Mouse (Mus musculus) 3134 (cell line): ENCODE measurements around the gene Slc4a2.
"Not testable (repeated sequence)": the region's sequence is repeated elsewhere in the genome, so short reads cannot be mapped to it uniquely, and the experiment has no call there.

ENCODE experiments used
- DNase-seq: peaks from one replicate; pipeline ENCODE4 v3.0.0-alpha.2; 2011; ENCODE audit warnings: low spot score; ENCODE audit not compliant: insufficient read length; ENCODE audit errors: extremely low read depth

Gene Slc4a2

DNA sequence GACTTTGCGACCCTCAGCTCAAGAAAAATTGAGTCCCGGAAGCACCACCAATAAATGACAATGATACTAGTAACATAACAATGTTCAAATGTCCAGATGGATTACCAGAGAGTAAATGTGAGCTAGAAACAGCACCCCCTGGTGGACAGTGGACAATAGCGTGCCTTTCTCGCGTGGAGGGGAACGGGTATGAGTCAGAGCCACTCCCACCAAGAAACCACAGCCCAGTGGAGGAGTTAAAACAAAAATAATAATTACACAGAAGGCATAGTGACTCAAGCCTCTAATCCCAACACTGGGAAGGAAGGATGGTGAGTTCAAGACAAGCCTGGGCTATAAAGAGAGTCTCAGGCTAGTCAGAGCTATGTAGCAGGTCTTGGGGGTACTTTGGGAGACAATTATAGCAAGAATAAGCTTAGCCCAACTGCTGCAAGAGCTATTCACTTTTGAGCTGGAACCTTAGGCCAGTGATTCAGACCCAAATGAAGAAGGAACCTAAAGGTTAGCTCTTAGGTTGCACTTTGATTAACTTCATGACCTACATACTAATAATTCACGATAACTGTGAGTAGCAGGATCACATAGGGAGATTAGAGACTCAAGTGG, 30.1 kb upstream of the Slc4a2 start, which contains the start of gene Abcb8:
Gene Abcb8 (plus strand): TSS at position 272 of the 606 bp plus-strand sequence.
- DNase-seq: peak; percentile 80

DNA sequence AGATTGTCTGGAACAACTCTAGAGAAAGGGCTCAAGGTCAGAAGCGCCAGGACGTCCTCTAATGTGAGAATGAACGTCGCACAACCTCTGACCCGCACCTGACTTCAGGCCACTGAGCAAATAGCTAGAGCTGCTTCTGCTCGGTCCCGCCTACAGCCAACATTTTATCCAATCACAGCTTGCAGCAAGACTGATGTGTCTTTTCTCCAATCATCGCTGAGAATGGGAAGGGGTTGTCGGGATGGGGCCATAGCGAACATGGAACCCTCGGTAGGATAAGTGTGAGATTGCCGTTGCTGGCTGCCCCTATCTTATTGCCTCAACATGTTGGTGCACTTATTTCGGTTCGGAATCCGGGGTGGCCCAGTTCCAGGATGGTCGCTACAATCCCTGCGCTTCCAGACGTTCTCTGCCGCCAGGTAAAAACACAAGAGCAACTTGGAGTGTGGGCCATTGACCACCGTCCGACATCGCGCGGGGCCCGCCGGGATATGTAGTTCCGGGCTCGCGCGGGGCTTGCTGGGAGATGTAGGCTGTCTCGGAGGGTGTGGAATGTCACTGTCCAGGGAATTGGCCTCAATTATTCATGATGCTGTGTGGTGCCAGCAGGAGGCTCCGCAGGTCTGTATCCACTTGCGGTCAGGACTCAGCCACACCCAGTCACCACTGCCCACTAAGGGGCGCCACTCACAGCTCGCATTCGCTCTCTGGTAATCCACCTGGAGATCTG, 29.3 kb upstream of the Slc4a2 start:
- peak; percentile 97 for DNase-seq

DNA sequence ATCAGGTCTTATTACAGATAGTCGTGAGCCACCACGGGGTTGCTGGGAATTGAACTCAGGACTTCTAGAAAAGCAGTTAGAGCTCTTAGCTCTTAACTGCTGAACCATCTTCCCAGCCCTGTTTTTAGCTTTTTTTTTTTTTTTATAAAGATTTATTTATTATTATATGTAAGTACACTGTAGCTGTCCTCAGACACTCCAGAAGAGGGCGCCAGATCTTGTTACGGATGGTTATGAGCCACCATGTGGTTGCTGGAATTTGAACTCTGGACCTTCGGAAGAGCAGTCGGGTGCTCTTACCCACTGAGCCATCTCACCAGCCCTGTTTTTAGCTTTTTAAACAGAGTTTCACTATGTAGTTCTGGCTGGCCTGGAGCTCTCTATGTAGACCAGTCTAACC, 27.4 kb upstream of the Slc4a2 start:
- DNase-seq: not testable (repeated sequence)

DNA sequence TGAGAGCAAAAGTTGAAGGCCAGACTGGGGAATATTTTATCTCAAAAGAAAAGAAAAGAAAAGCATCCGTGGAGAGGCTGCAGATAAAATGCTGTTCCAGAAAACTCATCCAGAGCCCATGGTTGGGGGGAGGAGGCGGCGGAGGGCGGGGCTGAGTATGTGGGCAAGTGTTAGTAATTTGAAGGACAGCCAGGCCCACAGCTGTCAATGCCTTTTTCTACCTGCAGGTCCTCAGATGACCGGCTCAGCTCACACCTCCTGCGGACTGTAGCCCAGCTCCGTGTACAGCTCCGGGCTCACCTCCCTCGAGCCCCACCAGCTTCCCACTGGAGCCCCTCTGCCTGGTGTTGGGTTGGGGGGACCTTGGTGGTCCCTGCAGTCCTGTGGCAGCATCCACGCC, 24.0 kb upstream of the Slc4a2 start:
- no peak for DNase-seq

DNA sequence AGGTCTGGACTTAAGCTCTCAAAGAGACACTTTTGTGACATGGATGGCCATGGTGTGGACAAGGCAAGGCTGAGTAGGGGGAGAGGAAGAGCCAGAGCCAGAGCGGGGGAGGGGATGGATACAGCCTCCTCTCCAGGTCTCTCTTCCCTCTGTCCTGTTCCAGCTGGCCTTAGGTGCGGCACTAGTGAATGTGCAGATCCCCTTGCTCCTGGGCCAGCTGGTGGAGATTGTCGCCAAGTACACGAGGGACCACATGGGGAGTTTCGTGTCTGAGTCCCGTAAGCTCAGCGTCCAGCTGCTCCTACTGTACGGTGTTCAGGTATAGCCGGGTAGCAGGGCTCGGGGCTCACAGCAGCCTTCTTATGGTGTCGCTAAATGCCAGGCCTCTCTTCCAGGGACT, 23.3 kb upstream of the Slc4a2 start:
- DNase-seq: no peak

DNA sequence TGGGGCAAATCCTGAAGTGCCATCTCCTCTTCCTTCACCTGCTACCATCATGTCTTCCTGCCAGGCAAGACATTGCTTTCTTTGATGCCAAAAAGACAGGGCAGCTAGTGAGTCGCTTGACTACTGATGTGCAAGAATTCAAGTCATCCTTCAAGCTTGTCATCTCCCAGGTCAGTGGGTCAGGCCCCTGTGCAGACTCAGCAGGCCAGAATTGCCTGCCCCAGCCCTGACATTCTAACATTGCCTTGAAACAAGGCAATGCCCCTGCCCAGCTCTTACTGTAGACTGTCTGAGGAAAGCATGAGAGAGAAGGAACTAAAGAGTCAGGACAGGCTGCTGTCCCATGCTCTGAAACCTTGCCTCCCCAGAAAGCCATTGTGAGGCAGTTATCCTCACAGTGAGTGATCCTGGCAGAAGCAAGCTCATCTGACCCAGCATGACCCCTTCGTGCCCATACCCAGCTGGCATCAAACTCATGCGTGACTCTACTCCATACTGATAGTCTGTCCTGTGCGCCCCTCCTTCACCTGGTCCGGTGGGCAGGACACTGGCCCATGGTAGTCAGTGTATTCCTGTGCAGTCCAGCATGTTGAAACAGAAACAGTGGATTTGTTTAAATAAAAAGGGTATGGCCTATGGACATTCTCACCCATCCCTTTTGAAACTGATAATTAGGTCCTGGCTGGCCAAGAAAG, 22.6 kb upstream of the Slc4a2 start:
- no peak for DNase-seq

DNA sequence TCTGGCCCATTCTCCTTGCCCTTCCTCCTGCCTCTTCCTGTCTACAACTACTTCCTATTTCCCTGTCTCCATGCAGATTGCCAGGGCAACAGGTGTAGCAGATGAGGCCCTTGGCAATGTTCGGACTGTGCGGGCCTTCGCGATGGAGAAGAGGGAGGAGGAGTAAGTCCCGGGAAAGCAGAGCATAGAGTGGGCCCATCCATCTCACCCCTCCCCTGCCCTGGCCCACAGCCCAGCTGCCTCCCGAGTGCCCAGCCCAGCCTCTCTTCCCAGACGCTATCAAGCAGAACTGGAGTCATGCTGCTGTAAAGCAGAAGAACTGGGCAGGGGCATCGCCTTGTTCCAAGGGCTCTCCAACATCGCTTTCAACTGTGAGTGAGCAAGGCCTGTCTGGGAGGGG, 21.7 kb upstream of the Slc4a2 start:
- DNase-seq: no peak

DNA sequence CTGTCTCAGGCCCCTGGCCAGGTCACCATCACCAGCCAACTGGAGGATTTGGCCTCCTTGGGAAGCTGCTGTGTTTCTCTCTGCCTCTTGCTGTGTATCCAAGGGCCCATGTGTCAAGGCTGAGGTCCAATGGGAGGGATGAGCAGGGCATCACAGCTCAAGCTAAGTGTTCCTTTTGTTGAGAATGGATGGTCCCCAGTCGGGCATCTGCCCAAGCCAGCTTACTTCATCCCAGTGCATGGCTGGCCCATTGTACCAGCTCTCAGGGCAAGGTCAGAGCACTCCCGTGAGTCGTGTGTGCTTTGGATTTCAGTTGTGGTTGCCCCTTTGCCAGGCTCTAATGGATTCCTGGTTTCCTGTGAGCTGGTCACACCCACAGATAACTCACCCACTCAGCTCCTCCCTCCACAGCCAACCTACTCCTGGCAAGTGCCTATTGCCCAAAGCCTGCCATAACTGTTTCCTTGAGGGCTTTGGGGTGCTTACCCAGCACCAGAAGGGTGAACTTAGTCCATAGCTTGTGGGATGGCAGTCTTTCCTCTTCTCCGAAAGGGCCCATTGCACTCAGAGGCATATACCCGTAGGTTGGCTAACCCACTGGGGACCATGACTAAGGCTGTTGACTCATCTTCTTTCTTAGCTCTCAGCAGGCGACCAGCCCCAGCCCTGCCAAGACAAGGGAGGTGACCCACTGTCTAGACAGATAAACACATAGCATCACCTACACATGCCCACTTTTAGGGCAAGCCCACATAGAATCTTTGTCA, 18.9 kb upstream of the Slc4a2 start:
- DNase-seq: peak; percentile 72

DNA sequence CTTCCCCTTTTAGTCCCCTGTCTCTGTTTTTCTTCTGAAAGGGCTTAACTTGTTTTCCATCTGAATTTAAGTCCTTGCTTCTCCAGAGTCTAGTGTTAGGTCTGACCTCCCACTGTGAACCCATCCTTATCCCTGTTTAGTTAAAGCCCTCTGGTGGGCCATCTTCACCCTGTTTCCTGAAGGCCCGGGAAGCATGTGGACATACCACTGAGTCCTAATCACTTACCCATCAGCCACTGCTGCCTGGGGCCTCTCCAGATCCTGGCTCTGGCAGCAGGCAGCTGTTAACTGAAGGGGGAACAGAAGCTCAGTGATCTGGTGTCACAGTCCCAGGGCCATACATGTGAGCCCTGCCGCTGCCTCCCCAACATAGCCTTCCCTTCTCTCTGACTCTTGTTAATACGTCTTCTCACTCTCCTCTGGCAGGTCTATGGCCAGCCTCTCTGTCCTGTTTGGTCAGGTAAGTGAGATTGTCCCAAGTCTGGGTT, 18.2 kb upstream of the Slc4a2 start:
- no peak for DNase-seq

DNA sequence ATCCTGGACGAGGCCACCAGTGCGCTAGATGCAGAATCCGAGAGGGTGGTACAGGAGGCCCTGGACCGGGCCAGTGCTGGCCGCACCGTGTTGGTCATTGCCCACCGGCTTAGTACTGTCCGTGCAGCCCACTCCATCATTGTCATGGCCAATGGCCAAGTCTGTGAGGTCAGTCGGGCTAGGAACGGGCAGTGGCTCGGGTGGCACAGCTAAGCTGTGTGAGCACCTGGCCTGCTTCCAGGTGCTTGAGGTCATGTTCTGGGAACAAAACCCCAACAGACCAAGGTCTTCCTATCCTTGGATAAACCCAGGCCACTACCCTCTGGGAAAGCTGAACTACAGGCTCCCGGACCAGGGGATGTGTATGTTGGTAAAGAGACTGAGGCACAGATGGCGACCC, 15.0 kb upstream of the Slc4a2 start:
- DNase-seq: no peak

DNA sequence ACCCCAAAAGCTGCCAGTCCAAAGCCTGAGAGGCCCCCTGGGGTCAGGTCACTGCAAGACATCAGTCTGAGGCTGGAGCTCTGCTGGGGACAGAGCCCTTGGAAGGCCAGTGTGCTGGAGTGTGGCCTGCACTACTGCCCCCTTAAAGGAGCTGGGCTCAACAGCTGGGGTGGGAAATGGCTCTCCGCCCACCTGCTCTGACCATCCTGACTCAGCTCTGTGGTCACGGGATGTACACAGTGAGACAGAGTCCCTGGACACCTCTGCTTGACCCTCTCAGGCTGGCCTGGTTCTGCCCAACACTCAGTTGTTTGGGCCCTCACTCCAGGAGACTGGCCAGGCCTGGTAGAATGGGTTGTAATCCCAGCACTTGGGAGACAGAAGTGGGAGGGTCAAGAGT, 14.2 kb upstream of the Slc4a2 start:
- DNase-seq: no peak

DNA sequence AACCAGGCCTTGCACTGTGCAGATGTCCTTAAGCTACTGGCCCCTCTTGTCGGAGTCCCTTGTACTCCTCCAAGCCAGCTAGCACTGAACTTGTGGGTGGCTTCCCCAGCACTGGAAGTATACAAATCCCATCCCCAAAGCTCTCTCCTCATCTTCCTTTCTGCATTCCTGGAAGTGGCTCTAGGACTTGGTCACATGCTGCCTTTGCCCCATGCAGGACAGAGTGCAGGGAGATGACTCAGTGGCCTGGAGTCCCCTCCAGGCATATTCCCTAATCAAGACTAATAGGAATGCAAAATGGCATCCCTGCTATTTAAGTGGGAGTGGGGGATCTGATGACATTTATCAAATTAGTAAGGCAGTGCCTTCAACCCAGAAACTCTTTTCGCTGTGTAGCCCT, 11.6 kb upstream of the Slc4a2 start:
- DNase-seq: no peak

DNA sequence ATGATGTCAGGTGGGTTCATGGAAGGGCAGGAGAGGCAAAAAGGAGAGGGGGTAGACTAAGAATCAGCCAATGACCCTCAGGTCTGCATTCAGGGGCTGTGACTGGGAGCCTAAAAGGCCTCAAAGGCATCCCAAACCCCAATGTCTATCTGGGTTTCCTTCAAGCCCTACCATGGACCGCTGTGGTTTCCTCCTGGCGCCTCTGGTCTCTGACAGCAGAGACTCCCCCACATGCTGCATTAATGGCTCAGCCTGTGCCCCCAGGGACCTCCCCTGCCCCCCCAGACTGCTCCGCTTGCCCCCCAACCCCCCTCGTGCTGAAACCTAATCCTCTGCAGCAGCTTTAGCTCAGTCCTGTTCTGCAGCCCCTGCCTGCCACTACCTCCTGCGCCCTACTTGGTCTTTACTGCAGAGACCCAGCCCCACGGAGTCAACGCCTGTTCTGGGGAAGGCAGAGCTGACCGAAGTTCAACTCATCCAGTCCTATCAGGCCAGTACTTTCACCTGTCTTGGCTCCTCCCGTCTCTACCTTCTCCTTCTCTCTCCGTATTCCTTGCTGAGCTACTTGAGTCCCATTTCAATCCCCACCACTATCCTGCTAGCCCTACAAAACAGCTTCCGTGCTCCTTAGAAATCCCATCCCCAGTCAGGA, 10.5 kb upstream of the Slc4a2 start, which contains the start of gene Asic3:
Gene Asic3 (plus strand): TSS at position 351 of the 652 bp plus-strand sequence.
- DNase-seq: no peak

DNA sequence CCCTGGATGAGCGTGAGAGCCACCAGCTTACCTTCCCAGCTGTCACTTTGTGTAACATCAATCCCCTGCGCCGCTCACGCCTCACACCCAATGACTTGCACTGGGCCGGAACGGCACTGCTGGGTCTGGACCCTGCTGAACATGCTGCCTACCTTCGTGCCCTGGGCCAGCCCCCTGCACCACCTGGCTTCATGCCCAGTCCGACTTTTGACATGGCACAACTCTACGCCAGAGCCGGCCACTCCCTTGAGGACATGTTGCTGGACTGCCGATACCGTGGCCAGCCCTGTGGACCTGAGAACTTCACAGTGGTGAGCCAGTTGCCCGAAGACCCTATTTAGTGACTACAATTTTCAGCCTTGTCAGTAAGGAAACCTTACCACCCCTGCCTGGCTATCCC, 9.7 kb upstream of the Slc4a2 start:
- no peak for DNase-seq

DNA sequence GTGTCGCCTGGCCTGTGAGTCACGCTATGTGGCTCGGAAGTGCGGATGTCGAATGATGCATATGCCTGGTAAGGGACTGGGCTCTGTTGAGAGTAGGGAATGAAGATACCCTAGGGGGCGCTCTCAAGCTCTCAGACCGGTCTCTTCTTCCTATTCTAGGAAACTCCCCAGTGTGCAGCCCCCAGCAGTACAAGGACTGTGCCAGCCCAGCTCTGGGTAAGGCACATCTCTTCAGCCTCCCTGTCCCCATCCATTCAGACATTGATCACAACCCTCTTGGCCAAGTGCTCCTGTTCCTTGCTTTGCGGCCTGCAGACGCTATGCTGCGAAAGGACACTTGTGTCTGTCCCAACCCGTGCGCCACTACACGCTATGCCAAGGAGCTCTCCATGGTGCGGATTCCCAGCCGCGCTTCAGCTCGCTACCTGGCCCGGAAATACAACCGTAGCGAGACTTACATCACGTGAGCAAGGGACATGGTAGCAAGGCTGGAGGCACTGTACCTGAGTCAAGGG, 7.4 kb upstream of the Slc4a2 start:
- DNase-seq: peak; percentile 45

DNA sequence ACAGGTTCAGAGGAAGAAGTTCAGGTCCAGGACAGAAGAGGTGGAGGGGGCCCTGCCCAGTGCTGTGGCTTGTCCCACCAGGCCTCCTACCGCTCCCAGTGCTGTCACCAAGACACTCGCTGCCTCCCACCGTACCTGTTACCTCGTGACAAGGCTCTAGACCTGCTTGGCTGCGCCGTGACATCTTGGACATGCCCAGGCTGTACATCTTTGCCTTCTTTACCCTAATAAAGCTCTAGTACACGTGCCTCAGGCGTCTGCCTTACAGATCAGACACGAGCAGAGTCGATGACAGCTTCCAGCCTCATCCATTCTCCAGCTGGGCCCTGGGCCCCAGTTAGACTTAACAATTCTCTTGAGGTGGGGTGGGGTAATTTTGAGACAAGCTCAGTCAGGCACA, 6.0 kb upstream of the Slc4a2 start:
- no peak for DNase-seq

DNA sequence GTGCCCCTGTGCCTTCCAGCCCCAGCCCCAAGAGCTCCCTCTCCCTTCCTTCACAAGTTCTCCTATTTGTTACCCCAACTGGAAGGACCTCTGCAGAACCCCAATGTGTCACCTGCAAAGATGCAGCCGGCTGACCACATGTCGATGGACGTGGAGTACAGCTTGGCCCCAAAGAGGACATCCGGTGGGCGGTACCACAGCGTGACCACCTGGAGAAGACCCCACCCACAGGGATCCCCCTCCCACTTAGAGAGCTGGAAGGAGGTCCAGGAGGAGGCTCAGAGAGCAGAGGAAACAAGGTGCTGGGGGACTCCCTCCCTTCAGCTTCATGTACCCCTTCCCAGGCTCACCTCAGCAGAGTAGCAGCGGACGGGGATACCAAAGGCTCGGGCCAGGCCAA, 3.3 kb upstream of the Slc4a2 start:
- no peak for DNase-seq

DNA sequence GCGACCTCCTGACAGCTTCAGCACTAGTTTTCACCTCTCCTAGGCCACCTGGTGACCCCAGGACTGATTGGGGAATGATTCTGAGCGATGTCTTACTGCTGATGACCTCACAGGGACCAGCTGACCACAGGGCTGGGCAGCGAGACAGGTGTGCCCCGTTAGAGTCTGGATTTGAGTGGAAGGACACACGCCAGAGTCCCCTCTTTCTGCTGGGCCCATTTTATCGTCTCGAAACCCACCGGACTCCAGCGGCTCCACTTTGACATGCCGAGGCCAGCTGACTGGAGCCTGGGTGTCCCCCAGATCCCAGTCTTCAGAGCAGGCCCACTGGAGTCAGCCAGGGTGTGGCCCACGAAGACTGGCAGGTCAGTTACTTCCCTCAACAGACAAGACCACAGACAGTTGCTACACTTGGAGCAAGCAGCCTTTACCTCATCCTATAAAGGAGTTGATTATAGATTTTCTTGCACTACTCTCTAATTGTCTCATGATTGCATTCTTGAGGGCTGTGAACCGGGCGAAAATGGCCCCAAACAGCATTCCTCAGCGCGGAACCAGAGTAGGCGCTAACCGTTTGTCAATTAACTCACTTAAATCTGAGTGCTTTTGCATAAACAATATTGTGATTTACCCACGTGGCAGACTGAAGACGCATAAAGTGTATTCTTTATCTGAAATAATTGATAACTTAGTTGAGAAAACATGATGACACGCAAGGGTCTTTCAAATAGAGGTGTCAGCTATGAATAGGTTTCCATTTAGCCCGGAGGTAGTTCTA, 556 bp downstream of the Slc4a2 start:
- no peak for DNase-seq

DNA sequence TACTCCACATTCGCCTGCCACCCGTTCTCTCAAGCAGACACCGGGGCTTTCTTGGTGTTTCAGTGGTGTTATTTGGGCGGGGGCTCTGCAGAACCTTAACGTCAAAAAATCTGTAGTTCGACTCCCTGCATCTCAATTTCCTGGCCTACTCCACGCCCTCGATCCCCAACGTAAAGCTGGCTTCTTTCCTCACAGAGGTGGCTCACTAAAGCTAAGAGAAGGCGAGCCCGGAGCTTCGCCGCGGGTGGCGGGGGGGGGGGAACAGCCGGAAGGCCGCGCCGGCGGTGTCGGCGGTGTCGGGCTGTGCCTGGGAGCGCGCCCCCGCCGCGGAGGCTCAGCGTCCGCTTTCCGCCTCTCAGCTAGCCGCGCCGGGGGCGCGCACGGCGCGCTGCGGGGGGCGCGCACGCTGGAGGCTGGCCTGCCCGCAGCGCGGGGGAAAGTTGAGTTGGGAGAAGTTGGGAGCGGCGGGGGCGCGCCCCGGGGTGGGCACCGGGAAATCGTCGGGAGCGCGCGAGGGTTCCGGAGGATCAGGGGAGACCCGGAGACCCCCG, 1.3 kb downstream of the Slc4a2 start:
- peak; percentile 92 for DNase-seq
